Mouse (Mus musculus): ENCODE data around the gene Enoph1. TPM values are rescaled to one million over a fixed set of nuclear protein-coding genes. Genes with fewer than 3 reads are reported as not detected.

Enoph1 gene
- polyA plus RNA-seq, 1 experiment from 2014 or later, result 52.6 TPM

GRCm38 (mm10) chr5:100091263-100091594, 51.4 kb downstream of the Enoph1 start:
- H3K4me3 ChIP-seq (ENCODE audit: low read depth, low read length), result no peak overlapping the region
- H3K4me2 ChIP-seq, result no peak overlapping the region
- DNase-seq (ENCODE audit: low spot score), result no peak
- no peaks in the 10 kb centered on the region for H3K9me3 ChIP-seq (ENCODE audit: control insufficient read depth, low read length)
- 64% methylated on average over 10 of the region's 10 CpGs for WGBS
- H3K36me3 ChIP-seq (ENCODE audit: control insufficient read depth, insufficient read depth, low read length), result no peaks in the 10 kb centered on the region
- no peak for ATAC-seq (replicated peaks; ENCODE audit: low FRiP score)
- no peak overlapping the region for H3K9ac ChIP-seq (ENCODE audit: low read depth, low read length)
- H3K27me3 ChIP-seq (replicated peaks; ENCODE audit: control insufficient read depth, insufficient read depth, low read length), result no peaks in the 10 kb centered on the region
- H3K4me1 ChIP-seq (replicated peaks; ENCODE audit: control insufficient read depth, insufficient read depth, low read length), result no peaks in the 10 kb centered on the region
- H3K27ac ChIP-seq (ENCODE audit: low read depth, low read length), result no peak overlapping the region

GRCm38 (mm10) chr5:100091602-100092001, 51.8 kb downstream of the Enoph1 start:
- no peak overlapping the region for H3K4me2 ChIP-seq

GRCm38 (mm10) chr5:100096955-100097354, 57.2 kb downstream of the Enoph1 start:
- Histone ChIP-seq H3K27me3 (replicated peaks; ENCODE audit: control insufficient read depth, insufficient read depth, low read length) (no peaks in the 10 kb centered on the region), H3K4me1 (replicated peaks; ENCODE audit: control insufficient read depth, insufficient read depth, low read length) (no peaks in the 10 kb centered on the region), H3K36me3 (ENCODE audit: control insufficient read depth, insufficient read depth, low read length) (no peaks in the 10 kb centered on the region), H3K9me3 (ENCODE audit: control insufficient read depth, low read length) (no peaks in the 10 kb centered on the region), H3K9ac (ENCODE audit: low read depth, low read length) (no peak overlapping the region), H3K27ac (ENCODE audit: low read depth, low read length) (no peak overlapping the region), H3K4me2 (no peak overlapping the region), H3K4me3 (ENCODE audit: low read depth, low read length) (no peak overlapping the region)
- ATAC-seq (replicated peaks; ENCODE audit: low FRiP score), result no peak
- no peak for DNase-seq (ENCODE audit: low spot score)
- 59% methylated on average over 5 of the region's 5 CpGs for WGBS

More at GRCm38 (mm10) chr5:100091602-100092001, 51.8 kb downstream of the Enoph1 start:
- no peak overlapping the region for H3K27ac ChIP-seq (ENCODE audit: low read depth, low read length)
- no peaks in the 10 kb centered on the region for H3K4me1 ChIP-seq (replicated peaks; ENCODE audit: control insufficient read depth, insufficient read depth, low read length)
- H3K9me3 ChIP-seq (ENCODE audit: control insufficient read depth, low read length), result no peaks in the 10 kb centered on the region
- no peak for ATAC-seq (replicated peaks; ENCODE audit: low FRiP score)
- DNase-seq (ENCODE audit: low spot score), result no peak
- no peak overlapping the region for H3K9ac ChIP-seq (ENCODE audit: low read depth, low read length)
- H3K4me3 ChIP-seq (ENCODE audit: low read depth, low read length), result no peak overlapping the region
- H3K36me3 ChIP-seq (ENCODE audit: control insufficient read depth, insufficient read depth, low read length), result no peaks in the 10 kb centered on the region
- no peaks in the 10 kb centered on the region for H3K27me3 ChIP-seq (replicated peaks; ENCODE audit: control insufficient read depth, insufficient read depth, low read length)
- 29% methylated on average over 17 of the region's 17 CpGs for WGBS

GRCm38 (mm10) chr5:100097967-100098366, 58.2 kb downstream of the Enoph1 start:
- 87% methylated on average over 4 of the region's 4 CpGs for WGBS
- no peak overlapping the region for H3K4me3 ChIP-seq (ENCODE audit: low read depth, low read length)
- DNase-seq (ENCODE audit: low spot score) (no peak), ATAC-seq (replicated peaks; ENCODE audit: low FRiP score) (no peak)
- no peaks in the 10 kb centered on the region for H3K27me3 ChIP-seq (replicated peaks; ENCODE audit: control insufficient read depth, insufficient read depth, low read length)
- H3K4me1 ChIP-seq (replicated peaks; ENCODE audit: control insufficient read depth, insufficient read depth, low read length), result no peaks in the 10 kb centered on the region
- no peaks in the 10 kb centered on the region for H3K9me3 ChIP-seq (ENCODE audit: control insufficient read depth, low read length)
- no peak overlapping the region for H3K4me2 ChIP-seq
- H3K36me3 ChIP-seq (ENCODE audit: control insufficient read depth, insufficient read depth, low read length), result no peaks in the 10 kb centered on the region
- H3K27ac ChIP-seq (ENCODE audit: low read depth, low read length), result no peak overlapping the region
- no peak overlapping the region for H3K9ac ChIP-seq (ENCODE audit: low read depth, low read length)

- Histone ChIP-seq H3K4me3 (ENCODE audit: low read depth, low read length) (no peak overlapping the region), H3K4me1 (replicated peaks; ENCODE audit: control insufficient read depth, insufficient read depth, low read length) (no peaks in the 10 kb centered on the region), H3K9ac (ENCODE audit: low read depth, low read length) (no peak overlapping the region), H3K27me3 (replicated peaks; ENCODE audit: control insufficient read depth, insufficient read depth, low read length) (no peaks in the 10 kb centered on the region), H3K4me2 (no peak overlapping the region), H3K36me3 (ENCODE audit: control insufficient read depth, insufficient read depth, low read length) (no peaks in the 10 kb centered on the region), H3K9me3 (ENCODE audit: control insufficient read depth, low read length) (no peaks in the 10 kb centered on the region), H3K27ac (ENCODE audit: low read depth, low read length) (no peak overlapping the region)
- DNase-seq (ENCODE audit: low spot score) (no peak), ATAC-seq (replicated peaks; ENCODE audit: low FRiP score) (no peak)
- 83% methylated on average over 1 of the region's 1 CpGs for WGBS
Measured at GRCm38 (mm10) chr5:100102395-100102794, 62.6 kb downstream of the Enoph1 start.

GRCm38 (mm10) chr5:100108866-100109265, 69.1 kb downstream of the Enoph1 start:
- Histone ChIP-seq H3K9ac (ENCODE audit: low read depth, low read length) (no peak overlapping the region), H3K4me2 (no peak overlapping the region), H3K36me3 (ENCODE audit: control insufficient read depth, insufficient read depth, low read length) (no peaks in the 10 kb centered on the region), H3K9me3 (ENCODE audit: control insufficient read depth, low read length) (no peaks in the 10 kb centered on the region), H3K4me3 (ENCODE audit: low read depth, low read length) (no peak overlapping the region), H3K4me1 (replicated peaks; ENCODE audit: control insufficient read depth, insufficient read depth, low read length) (no peaks in the 10 kb centered on the region), H3K27me3 (replicated peaks; ENCODE audit: control insufficient read depth, insufficient read depth, low read length) (no peaks in the 10 kb centered on the region), H3K27ac (ENCODE audit: low read depth, low read length) (no peak overlapping the region)
- WGBS, result 84% methylated on average over 9 of the region's 9 CpGs
- ATAC-seq (replicated peaks; ENCODE audit: low FRiP score) (no peak), DNase-seq (ENCODE audit: low spot score) (no peak)

- 53% methylated on average over 7 of the region's 7 CpGs for WGBS
- DNase-seq (ENCODE audit: low spot score) (no peak), ATAC-seq (replicated peaks; ENCODE audit: low FRiP score) (no peak)
- H3K4me2 ChIP-seq, result no peak overlapping the region
- H3K27me3 ChIP-seq (replicated peaks; ENCODE audit: control insufficient read depth, insufficient read depth, low read length), result no peaks in the 10 kb centered on the region
- no peaks in the 10 kb centered on the region for H3K9me3 ChIP-seq (ENCODE audit: control insufficient read depth, low read length)
- no peak overlapping the region for H3K9ac ChIP-seq (ENCODE audit: low read depth, low read length)
- H3K27ac ChIP-seq (ENCODE audit: low read depth, low read length), result no peak overlapping the region
- H3K4me1 ChIP-seq (replicated peaks; ENCODE audit: control insufficient read depth, insufficient read depth, low read length), result no peaks in the 10 kb centered on the region
- no peaks in the 10 kb centered on the region for H3K36me3 ChIP-seq (ENCODE audit: control insufficient read depth, insufficient read depth, low read length)
- H3K4me3 ChIP-seq (ENCODE audit: low read depth, low read length), result no peak overlapping the region
Measured at GRCm38 (mm10) chr5:100109543-100110282, 69.9 kb downstream of the Enoph1 start.

- Histone ChIP-seq H3K9ac (ENCODE audit: low read depth, low read length) (no peak overlapping the region), H3K27me3 (replicated peaks; ENCODE audit: control insufficient read depth, insufficient read depth, low read length) (no peaks in the 10 kb centered on the region), H3K27ac (ENCODE audit: low read depth, low read length) (no peak overlapping the region), H3K4me3 (ENCODE audit: low read depth, low read length) (no peak overlapping the region), H3K9me3 (ENCODE audit: control insufficient read depth, low read length) (no peaks in the 10 kb centered on the region), H3K36me3 (ENCODE audit: control insufficient read depth, insufficient read depth, low read length) (no peaks in the 10 kb centered on the region), H3K4me2 (no peak overlapping the region), H3K4me1 (replicated peaks; ENCODE audit: control insufficient read depth, insufficient read depth, low read length) (no peaks in the 10 kb centered on the region)
- ATAC-seq (replicated peaks; ENCODE audit: low FRiP score), result no peak
- no peak for DNase-seq (ENCODE audit: low spot score)
- 71% methylated on average over 3 of the region's 3 CpGs for WGBS
Measured at GRCm38 (mm10) chr5:100110581-100110980, 70.8 kb downstream of the Enoph1 start.

GRCm38 (mm10) chr5:100113403-100113802, 73.6 kb downstream of the Enoph1 start:
- H3K36me3 ChIP-seq (ENCODE audit: control insufficient read depth, insufficient read depth, low read length), result no peaks in the 10 kb centered on the region
- WGBS, result 47% methylated on average over 5 of the region's 5 CpGs
- H3K27me3 ChIP-seq (replicated peaks; ENCODE audit: control insufficient read depth, insufficient read depth, low read length), result no peaks in the 10 kb centered on the region
- no peaks in the 10 kb centered on the region for H3K4me1 ChIP-seq (replicated peaks; ENCODE audit: control insufficient read depth, insufficient read depth, low read length)
- H3K27ac ChIP-seq (ENCODE audit: low read depth, low read length), result no peak overlapping the region
- DNase-seq (ENCODE audit: low spot score) (no peak), ATAC-seq (replicated peaks; ENCODE audit: low FRiP score) (no peak)
- H3K4me3 ChIP-seq (ENCODE audit: low read depth, low read length), result no peak overlapping the region
- no peaks in the 10 kb centered on the region for H3K9me3 ChIP-seq (ENCODE audit: control insufficient read depth, low read length)
- H3K9ac ChIP-seq (ENCODE audit: low read depth, low read length), result no peak overlapping the region
- H3K4me2 ChIP-seq, result no peak overlapping the region

All from liver, embryonic 11.5 days (tissue).